Mouse (Mus musculus) gastrocnemius, adult 8-10 months (tissue): ENCODE measurements around the gene Ift172. TPM values are rescaled to one million over a fixed set of nuclear protein-coding genes. Genes with fewer than 3 reads are reported as not detected.

Experiments used
- DNase-seq, 2 experiments: peaks; one replicate each; pipeline ENCODE4 v3.0.0; 2022; ENCODE audit warnings: low spot score in 2 of 2
- total RNA-seq, 4 experiments: library from RNA; stranded (reverse); gene quantifications; 2 replicates each; pipeline ENCODE4 v1.2.4; 2022

The Ift172 gene
- 10 to 100 TPM; 24.6 to 32.9 (median 28.6) TPM for total RNA-seq

GRCm38 (mm10) chr5:31290521-31291360, at the start of gene Ift172:
TSS of gene Ift172 (minus strand) at chr5:31291116.
- DNase-seq = peak; percentile 90 to 94

DNA sequence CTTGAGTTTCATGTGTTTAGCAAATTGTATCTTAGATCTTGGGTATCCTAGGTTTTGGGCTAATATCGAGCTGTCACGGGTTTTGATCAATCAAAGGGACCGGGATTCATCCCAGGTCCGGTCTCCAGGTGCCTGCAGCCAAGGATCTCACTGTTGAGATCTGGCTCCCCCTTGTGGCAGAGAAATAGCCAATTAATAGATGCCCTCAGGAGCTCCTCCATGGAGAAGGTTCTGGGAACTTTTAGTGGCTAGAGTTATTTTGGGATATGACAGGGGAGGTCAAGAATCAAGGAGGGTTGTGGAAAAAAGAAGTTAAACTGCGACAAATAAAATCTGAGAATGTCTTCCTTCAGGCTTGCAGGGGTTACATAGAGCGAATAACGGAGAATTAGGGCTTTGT, 37.3 kb upstream of the Ift172 start:
- DNase-seq = peak; percentile 6 to 30

- DNase-seq = no peak
Observed at GRCm38 (mm10) chr5:31326850-31327249, 35.9 kb upstream of the Ift172 start.

DNA sequence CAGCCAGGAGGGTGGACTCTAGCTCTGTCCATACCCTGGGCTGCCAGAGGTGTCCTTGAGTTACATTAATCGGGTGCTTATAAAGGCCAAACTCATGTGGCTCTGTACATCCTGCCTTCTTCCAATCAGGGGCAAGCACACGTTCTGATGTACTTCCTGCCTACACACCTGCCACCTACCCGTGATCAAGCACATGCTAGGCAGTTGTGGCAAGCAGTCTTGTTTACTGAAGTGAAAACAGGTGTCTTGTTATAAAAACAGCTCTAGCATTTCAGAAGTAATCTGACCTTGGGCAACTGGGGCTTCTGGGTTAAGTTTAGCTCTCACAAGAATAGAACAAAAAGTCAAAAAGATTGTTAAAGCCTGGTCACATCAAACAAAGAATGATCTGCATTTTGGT, 33.2 kb upstream of the Ift172 start:
- no peak for DNase-seq

DNA sequence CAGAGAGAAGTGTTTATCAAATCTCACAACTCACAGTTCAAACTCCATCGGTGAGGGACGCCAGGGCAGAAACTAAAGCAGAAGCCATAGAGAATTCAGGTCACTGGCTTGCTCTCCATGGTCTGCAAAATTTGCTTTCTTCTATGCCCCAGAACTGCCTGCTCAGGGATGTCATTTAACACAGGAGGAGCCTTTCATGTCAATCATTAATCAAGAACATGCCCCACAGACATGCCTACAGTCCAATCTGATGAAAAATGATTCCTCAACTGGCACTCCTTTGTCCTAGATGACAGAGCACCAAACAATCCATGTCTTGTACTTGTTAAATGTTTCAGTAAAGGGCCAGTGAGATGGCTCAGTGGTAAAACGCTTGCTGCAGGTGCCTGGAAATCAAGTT, 31.9 kb upstream of the Ift172 start:
- DNase-seq = no peak

- DNase-seq = no peak
Observed at GRCm38 (mm10) chr5:31312806-31313205, 21.9 kb upstream of the Ift172 start.

DNA sequence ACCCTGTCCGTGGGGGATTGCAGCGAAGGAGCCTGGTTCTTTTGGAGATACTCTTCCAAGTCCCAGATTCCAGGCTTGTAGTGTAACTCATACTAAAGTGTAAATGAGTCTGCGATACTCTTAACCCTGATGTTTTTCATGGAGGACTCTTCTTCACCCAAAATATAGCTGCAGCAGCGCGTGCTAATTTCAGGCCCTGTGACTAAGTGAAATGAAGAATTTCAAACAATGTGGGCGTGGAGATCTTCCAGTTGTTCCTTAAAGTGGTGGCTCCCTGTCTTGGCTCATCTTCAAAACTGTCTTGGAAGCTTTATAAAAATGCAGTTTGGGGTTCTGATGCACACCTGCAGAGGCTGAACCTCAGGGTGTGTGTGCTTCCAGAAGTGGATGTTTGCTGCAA, 12.2 kb upstream of the Ift172 start:
- no peak for DNase-seq

- no peak for DNase-seq
Observed at GRCm38 (mm10) chr5:31301866-31302265, 10.9 kb upstream of the Ift172 start.

DNA sequence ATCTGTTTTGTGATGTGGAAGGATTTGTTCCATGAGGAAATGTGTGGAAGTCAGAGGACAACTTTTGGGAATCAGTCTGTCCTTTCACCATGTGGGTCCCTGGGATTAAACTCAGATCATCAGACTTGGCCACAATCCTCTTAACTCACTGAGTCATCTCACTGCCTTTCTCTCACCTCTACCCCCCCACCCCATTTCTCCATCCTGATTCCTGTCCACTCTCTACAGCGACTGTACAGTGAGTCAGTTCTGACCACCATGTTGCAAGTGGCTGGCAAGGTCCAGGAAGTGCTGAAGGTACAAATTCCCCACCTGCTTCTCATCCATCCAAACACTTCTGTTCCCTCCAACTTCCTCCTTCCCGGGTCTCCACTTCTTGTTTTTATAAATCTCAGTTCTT, 7.6 kb upstream of the Ift172 start:
- no peak for DNase-seq

DNA sequence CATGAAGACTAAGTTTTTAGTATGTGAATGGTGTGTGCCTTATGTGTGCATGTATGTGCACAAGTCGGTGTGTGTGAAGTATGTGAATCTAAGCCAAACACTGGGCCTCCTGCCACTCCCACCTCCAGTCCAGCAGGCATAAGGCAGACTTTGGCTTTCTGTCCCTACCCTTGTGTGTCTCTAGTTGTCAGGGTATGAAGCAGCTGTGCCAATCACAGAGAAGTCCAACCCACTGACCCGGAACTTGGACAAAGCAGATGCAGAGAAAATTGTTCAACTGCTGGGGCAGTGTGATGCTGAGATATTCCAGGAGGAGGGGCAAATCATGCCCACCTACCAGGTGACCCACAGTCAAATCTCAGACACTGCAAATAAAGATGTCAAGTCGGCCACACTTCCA, 7.1 kb upstream of the Ift172 start:
- DNase-seq = no peak

- DNase-seq = no peak
Observed at GRCm38 (mm10) chr5:31297047-31297757, 6.3 kb upstream of the Ift172 start, which contains the start of gene Gckr. TSS of gene Gckr (plus strand) at chr5:31297443.

- no peak for DNase-seq
Observed at GRCm38 (mm10) chr5:31295606-31296141, 4.8 kb upstream of the Ift172 start, which contains the start of gene Fndc4. TSS of gene Fndc4 (minus strand) at chr5:31296080.

- no peak for DNase-seq
Observed at GRCm38 (mm10) chr5:31294964-31295605, 4.2 kb upstream of the Ift172 start.

GRCm38 (mm10) chr5:31291361-31291688, 409 bp upstream of the Ift172 start:
- no peak for DNase-seq

DNA sequence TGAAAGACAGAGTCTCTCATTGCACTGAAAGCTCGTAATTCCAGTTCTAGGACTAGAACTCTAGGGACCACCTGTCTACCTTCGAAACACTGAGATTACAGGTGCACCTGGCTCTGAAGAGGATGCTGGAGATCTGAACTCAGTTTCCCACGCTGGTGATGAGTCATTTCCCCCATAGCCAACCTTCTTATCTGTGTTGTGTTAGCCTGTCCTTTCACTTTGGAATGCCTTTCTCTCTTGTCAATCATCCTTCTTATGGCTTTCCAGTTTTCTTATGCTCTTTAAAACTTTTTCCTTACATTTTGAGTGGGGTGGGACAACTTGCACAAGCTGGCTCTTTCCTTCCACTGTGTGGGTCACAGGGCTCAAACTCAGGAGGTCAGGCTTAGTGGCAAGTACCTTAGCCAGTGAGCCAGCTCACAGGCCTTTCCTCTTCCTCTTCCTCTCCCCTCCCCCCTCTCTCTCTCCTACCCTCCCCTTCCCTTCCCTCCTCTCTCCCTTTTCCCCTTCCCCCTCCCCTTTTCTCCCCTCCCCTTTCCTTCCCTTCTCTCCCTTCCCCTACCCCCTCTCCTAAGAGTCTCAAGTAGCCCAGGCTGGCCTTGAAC, 1.2 kb downstream of the Ift172 start:
- no peak for DNase-seq

DNA sequence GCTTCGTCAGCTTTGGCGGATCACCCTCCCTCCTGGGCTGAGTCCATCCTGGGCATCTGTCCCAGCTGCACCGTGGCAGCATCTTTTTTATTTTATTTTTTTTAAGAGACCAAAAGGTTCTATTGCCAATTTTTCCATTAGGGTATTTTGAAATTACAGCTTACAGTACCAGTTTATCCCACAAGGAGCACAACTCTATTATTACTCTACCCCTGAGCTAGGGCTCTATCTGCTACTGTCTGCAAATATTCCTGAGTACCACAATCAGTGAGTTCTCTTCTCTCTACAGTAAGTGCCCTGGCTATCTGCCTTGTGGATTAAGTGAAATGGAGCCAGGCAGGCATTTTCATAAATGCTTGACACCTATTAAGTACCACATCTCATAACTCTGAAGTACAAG, 2.3 kb downstream of the Ift172 start:
- no peak for DNase-seq

GRCm38 (mm10) chr5:31288225-31288624, 2.7 kb downstream of the Ift172 start:
- DNase-seq = no peak

GRCm38 (mm10) chr5:31279245-31279988, 11.5 kb downstream of the Ift172 start:
- no peak for DNase-seq

GRCm38 (mm10) chr5:31273018-31273417, 17.9 kb downstream of the Ift172 start:
- no peak for DNase-seq

- no peak for DNase-seq
Observed at GRCm38 (mm10) chr5:31267686-31268085, 23.2 kb downstream of the Ift172 start.

DNA sequence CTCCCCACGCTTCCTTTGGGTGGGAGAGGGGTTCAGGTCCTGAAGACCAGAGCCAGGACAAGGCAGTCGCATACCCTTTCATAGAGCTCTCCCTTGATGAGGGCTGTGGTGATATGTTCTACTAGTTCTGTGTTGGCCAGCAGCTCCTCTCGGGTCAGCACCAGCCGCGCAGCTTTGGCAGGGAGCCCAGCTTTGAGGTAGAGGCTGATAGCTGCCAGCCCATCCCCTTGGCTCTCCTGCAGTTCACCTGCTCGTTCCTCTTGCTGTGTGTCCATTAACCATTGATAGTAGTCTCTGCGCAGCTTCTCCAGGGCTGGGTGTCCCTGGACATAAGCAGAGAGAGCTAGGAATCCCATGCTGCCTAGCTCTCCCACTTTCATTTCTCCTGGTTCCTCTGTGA, 24.8 kb downstream of the Ift172 start:
- peak in 1 of 2 experiments; percentile 28 for DNase-seq
